Mouse (Mus musculus): Measurements from ENCODE around the gene Shank1. TPM values are rescaled to one million over a fixed set of nuclear protein-coding genes. Genes with fewer than 3 reads are reported as not detected.

The Shank1 gene
- polyA plus RNA-seq, 1 experiment from 2014 or later = 0.39 TPM

GRCm38 (mm10) chr7:44269397-44269796 lies 40.7 kb upstream of the Shank1 start:
- H3K27ac ChIP-seq (ENCODE audit: low read depth, low read length) = no peak overlapping the region
- no peaks in the 10 kb centered on the region for H3K4me1 ChIP-seq (replicated peaks; ENCODE audit: control insufficient read depth, insufficient read depth, low read length)
- no peak overlapping the region for H3K4me2 ChIP-seq (replicated peaks; ENCODE audit: low read depth)
- H3K9me3 ChIP-seq (ENCODE audit: control insufficient read depth) = no peaks in the 10 kb centered on the region
- no peaks in the 10 kb centered on the region for H3K36me3 ChIP-seq (ENCODE audit: control insufficient read depth, insufficient read depth)
- H3K27me3 ChIP-seq (replicated peaks; ENCODE audit: control insufficient read depth, insufficient read depth, low read length) = 0 out of 2 replicates have a peak, but pooled peaks cover 1% of the 10 kb centered on the region
- TF ChIP-seq CTCF (IDR thresholded peaks at IDR 0.05; ENCODE audit: low read depth) = no peak
- no peak overlapping the region for H3K4me3 ChIP-seq (ENCODE audit: low read depth, low read length)
- ATAC-seq = no peak
- H3K9ac ChIP-seq (ENCODE audit: low read depth, low read length) = no peak overlapping the region
- 71% methylated on average over 2 of the region's 2 CpGs for WGBS

- H3K36me3 ChIP-seq (ENCODE audit: control insufficient read depth, insufficient read depth) = no peaks in the 10 kb centered on the region
- H3K9me3 ChIP-seq (ENCODE audit: control insufficient read depth) = no peaks in the 10 kb centered on the region
- H3K9ac ChIP-seq (ENCODE audit: low read depth, low read length) = no peak overlapping the region
- no peaks in the 10 kb centered on the region for H3K4me1 ChIP-seq (replicated peaks; ENCODE audit: control insufficient read depth, insufficient read depth, low read length)
- ATAC-seq = no peak
- H3K27me3 ChIP-seq (replicated peaks; ENCODE audit: control insufficient read depth, insufficient read depth, low read length) = 0 out of 2 replicates have a peak, but pooled peaks cover 3% of the 10 kb centered on the region
- no peak for TF ChIP-seq CTCF (IDR thresholded peaks at IDR 0.05; ENCODE audit: low read depth)
- no peak overlapping the region for H3K27ac ChIP-seq (ENCODE audit: low read depth, low read length)
- H3K4me2 ChIP-seq (replicated peaks; ENCODE audit: low read depth) = no peak overlapping the region
- no peak overlapping the region for H3K4me3 ChIP-seq (ENCODE audit: low read depth, low read length)
- 68% methylated on average over 2 of the region's 2 CpGs for WGBS
Observed at GRCm38 (mm10) chr7:44271309-44271708, 38.7 kb upstream of the Shank1 start.

- TF ChIP-seq CTCF (IDR thresholded peaks at IDR 0.05; ENCODE audit: low read depth) = no peak
- 87% methylated on average over 7 of the region's 7 CpGs for WGBS
- Histone ChIP-seq H3K36me3 (ENCODE audit: control insufficient read depth, insufficient read depth) (no peaks in the 10 kb centered on the region), H3K4me1 (replicated peaks; ENCODE audit: control insufficient read depth, insufficient read depth, low read length) (no peaks in the 10 kb centered on the region), H3K9me3 (ENCODE audit: control insufficient read depth) (no peaks in the 10 kb centered on the region), H3K27me3 (replicated peaks; ENCODE audit: control insufficient read depth, insufficient read depth, low read length) (0 out of 2 replicates have a peak, but pooled peaks cover 3% of the 10 kb centered on the region), H3K9ac (ENCODE audit: low read depth, low read length) (no peak overlapping the region), H3K4me3 (ENCODE audit: low read depth, low read length) (no peak overlapping the region), H3K27ac (ENCODE audit: low read depth, low read length) (no peak overlapping the region), H3K4me2 (replicated peaks; ENCODE audit: low read depth) (no peak overlapping the region)
- ATAC-seq = no peak
Observed at GRCm38 (mm10) chr7:44272546-44272945, 37.5 kb upstream of the Shank1 start.

- Histone ChIP-seq H3K27ac (ENCODE audit: low read depth, low read length) (no peak overlapping the region), H3K36me3 (ENCODE audit: control insufficient read depth, insufficient read depth) (no peaks in the 10 kb centered on the region), H3K4me1 (replicated peaks; ENCODE audit: control insufficient read depth, insufficient read depth, low read length) (no peaks in the 10 kb centered on the region), H3K27me3 (replicated peaks; ENCODE audit: control insufficient read depth, insufficient read depth, low read length) (0 out of 2 replicates have a peak, but pooled peaks cover 3% of the 10 kb centered on the region), H3K4me2 (replicated peaks; ENCODE audit: low read depth) (no peak overlapping the region), H3K9me3 (ENCODE audit: control insufficient read depth) (no peaks in the 10 kb centered on the region), H3K9ac (ENCODE audit: low read depth, low read length) (no peak overlapping the region), H3K4me3 (ENCODE audit: low read depth, low read length) (no peak overlapping the region)
- no peak for ATAC-seq
- WGBS = 71% methylated on average over 7 of the region's 7 CpGs
- TF ChIP-seq CTCF (IDR thresholded peaks at IDR 0.05; ENCODE audit: low read depth) = no peak
Observed at GRCm38 (mm10) chr7:44273446-44273845, 36.6 kb upstream of the Shank1 start.

GRCm38 (mm10) chr7:44274096-44274495 lies 36.0 kb upstream of the Shank1 start:
- no peaks in the 10 kb centered on the region for H3K9me3 ChIP-seq (ENCODE audit: control insufficient read depth)
- 24% methylated on average over 11 of the region's 11 CpGs for WGBS
- no peak overlapping the region for H3K4me3 ChIP-seq (ENCODE audit: low read depth, low read length)
- ATAC-seq = no peak
- H3K36me3 ChIP-seq (ENCODE audit: control insufficient read depth, insufficient read depth) = no peaks in the 10 kb centered on the region
- TF ChIP-seq CTCF (IDR thresholded peaks at IDR 0.05; ENCODE audit: low read depth) = no peak
- 0 out of 2 replicates have a peak, but pooled peaks cover 3% of the 10 kb centered on the region for H3K27me3 ChIP-seq (replicated peaks; ENCODE audit: control insufficient read depth, insufficient read depth, low read length)
- H3K9ac ChIP-seq (ENCODE audit: low read depth, low read length) = no peak overlapping the region
- no peaks in the 10 kb centered on the region for H3K4me1 ChIP-seq (replicated peaks; ENCODE audit: control insufficient read depth, insufficient read depth, low read length)
- 0 out of 2 replicates have a peak overlapping the region, but pooled peaks have one; percentile 3 for H3K4me2 ChIP-seq (replicated peaks; ENCODE audit: low read depth)
- H3K27ac ChIP-seq (ENCODE audit: low read depth, low read length) = no peak overlapping the region

- H3K4me3 ChIP-seq (ENCODE audit: low read depth, low read length) = no peak overlapping the region
- H3K27me3 ChIP-seq (replicated peaks; ENCODE audit: control insufficient read depth, insufficient read depth, low read length) = 0 out of 2 replicates have a peak, but pooled peaks cover 3% of the 10 kb centered on the region
- no peaks in the 10 kb centered on the region for H3K4me1 ChIP-seq (replicated peaks; ENCODE audit: control insufficient read depth, insufficient read depth, low read length)
- no peaks in the 10 kb centered on the region for H3K36me3 ChIP-seq (ENCODE audit: control insufficient read depth, insufficient read depth)
- H3K9ac ChIP-seq (ENCODE audit: low read depth, low read length) = no peak overlapping the region
- TF ChIP-seq CTCF (IDR thresholded peaks at IDR 0.05; ENCODE audit: low read depth) = 0 out of 2 replicates have a peak, but pooled peaks have one; percentile 10
- ATAC-seq = no peak
- H3K4me2 ChIP-seq (replicated peaks; ENCODE audit: low read depth) = no peak overlapping the region
- WGBS = 78% methylated on average over 3 of the region's 3 CpGs
- no peak overlapping the region for H3K27ac ChIP-seq (ENCODE audit: low read depth, low read length)
- no peaks in the 10 kb centered on the region for H3K9me3 ChIP-seq (ENCODE audit: control insufficient read depth)
Observed at GRCm38 (mm10) chr7:44275546-44275945, 34.5 kb upstream of the Shank1 start.

All from intestine, postnatal 0 days (tissue).